8 mouse cellular contexts compared by ENCODE assay signal in the genomic region with DNA sequence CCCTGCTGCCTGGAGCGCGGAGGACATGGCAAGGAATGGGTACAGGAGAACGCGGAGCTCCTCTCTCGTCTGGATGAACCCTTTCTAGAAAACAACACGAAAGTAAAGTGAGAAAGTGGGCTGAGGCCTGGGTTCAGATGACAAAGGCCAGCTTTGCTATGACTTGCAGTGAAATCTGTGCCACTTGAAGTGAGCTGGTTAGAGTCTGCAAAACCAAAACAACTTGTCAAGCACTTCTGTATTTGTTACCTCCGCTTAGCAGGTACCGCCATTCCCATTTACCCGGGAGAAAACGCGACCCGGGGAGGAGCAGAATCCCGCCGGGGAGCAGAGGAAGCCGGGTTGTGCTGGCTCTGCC. TPM values are rescaled to one million over a fixed set of nuclear protein-coding genes. Genes with fewer than 3 reads are reported as not detected.
DNase-seq lines count a peak whose midpoint lies in the region; ATAC-seq and TF ChIP-seq lines count a peak whose summit lies in the region.

No protein-coding gene starts in this region.

- H3K4me2 ChIP-seq in embryonic facial prominence, embryonic 14.5 days (ENCODE audit: low read depth, low read length): peak overlapping the region; percentile 97
- H3K4me2 ChIP-seq in intestine, embryonic 15.5 days (replicated peaks): peak overlapping the region; percentile 99
- H3K4me2 ChIP-seq in neural tube, embryonic 11.5 days (ENCODE audit: low read depth): peak overlapping the region; percentile 96

- H3K27me3 ChIP-seq in embryonic facial prominence, embryonic 14.5 days (replicated peaks; ENCODE audit: control insufficient read depth, insufficient read depth, low read length): peaks cover 58% of the 10 kb centered on the region
- peaks cover 51% of the 10 kb centered on the region for H3K27me3 ChIP-seq in intestine, embryonic 15.5 days (replicated peaks)
- H3K27me3 ChIP-seq in neural tube, embryonic 11.5 days (ENCODE audit: control insufficient read depth, insufficient read depth, low read length): peaks cover 35% of the 10 kb centered on the region

- 6% methylated on average over 15 of the region's 15 CpGs for WGBS in embryonic facial prominence, embryonic 14.5 days
- 8% methylated on average over 15 of the region's 15 CpGs for WGBS in intestine, embryonic 15.5 days
- WGBS in neural tube, embryonic 11.5 days: 6% methylated on average over 15 of the region's 15 CpGs

- DNase-seq in layer of hippocampus, adult 2 months (ENCODE audit: low spot score in 2 of 2): no peak
- DNase-seq in layer of hippocampus, adult 11-12 months (ENCODE audit: low spot score): no peak
- no peak for DNase-seq in embryonic facial prominence, embryonic 14.5 days (ENCODE audit: low spot score)
- DNase-seq in neural tube, embryonic 11.5 days (ENCODE audit: low spot score): no peak
- no peak for DNase-seq in adrenal gland, adult 18-20 months (ENCODE audit: low spot score in 2 of 2)
- no peak for DNase-seq in ovary, postnatal 14 days (ENCODE audit: low spot score)
- DNase-seq in layer of hippocampus, adult 9-11 months: no peak

- H3K4me3 ChIP-seq in layer of hippocampus, adult 2 months: peak overlapping the region; percentile 65
- H3K4me3 ChIP-seq in embryonic facial prominence, embryonic 14.5 days (ENCODE audit: low read depth, low read length): peak overlapping the region; percentile 68
- H3K4me3 ChIP-seq in intestine, embryonic 15.5 days (replicated peaks): peak overlapping the region; percentile 63
- H3K4me3 ChIP-seq in neural tube, embryonic 11.5 days (ENCODE audit: low read depth, low read length): peak overlapping the region; percentile 69

- H3K9me3 ChIP-seq in embryonic facial prominence, embryonic 14.5 days (ENCODE audit: control insufficient read depth, low read length): no peaks in the 10 kb centered on the region
- no peaks in the 10 kb centered on the region for H3K9me3 ChIP-seq in intestine, embryonic 15.5 days
- H3K9me3 ChIP-seq in neural tube, embryonic 11.5 days (ENCODE audit: control insufficient read depth, low read length): no peaks in the 10 kb centered on the region

- H3K4me1 ChIP-seq in embryonic facial prominence, embryonic 14.5 days (ENCODE audit: control insufficient read depth, insufficient read depth, low read length): peaks cover 6% of the 10 kb centered on the region
- peaks cover 17% of the 10 kb centered on the region for H3K4me1 ChIP-seq in intestine, embryonic 15.5 days (replicated peaks)
- H3K4me1 ChIP-seq in neural tube, embryonic 11.5 days (ENCODE audit: control insufficient read depth, insufficient read depth, low read length): peaks cover 2% of the 10 kb centered on the region; the same call in 1 of the 2 replicates

- H3K36me3 ChIP-seq in embryonic facial prominence, embryonic 14.5 days (ENCODE audit: control insufficient read depth, insufficient read depth, low read length): no peaks in the 10 kb centered on the region
- H3K36me3 ChIP-seq in intestine, embryonic 15.5 days: no peaks in the 10 kb centered on the region
- H3K36me3 ChIP-seq in neural tube, embryonic 11.5 days (ENCODE audit: control insufficient read depth, insufficient read depth, low read length): no peaks in the 10 kb centered on the region

- peak overlapping the region; percentile 67 for H3K9ac ChIP-seq in embryonic facial prominence, embryonic 14.5 days (ENCODE audit: low read depth, low read length)
- peak overlapping the region; percentile 40 for H3K9ac ChIP-seq in intestine, embryonic 15.5 days
- peak overlapping the region; percentile 54 for H3K9ac ChIP-seq in neural tube, embryonic 11.5 days (ENCODE audit: low read length)

- H3K27ac ChIP-seq in layer of hippocampus, adult 2 months: no peak overlapping the region
- H3K27ac ChIP-seq in embryonic facial prominence, embryonic 14.5 days (replicated peaks; ENCODE audit: low read depth, low read length): peak overlapping the region; percentile 55; the same call in 1 of the 2 replicates
- no peak overlapping the region for H3K27ac ChIP-seq in intestine, embryonic 15.5 days
- H3K27ac ChIP-seq in neural tube, embryonic 11.5 days (ENCODE audit: low read depth, low read length): no peak overlapping the region

- no peak for TF ChIP-seq CTCF in layer of hippocampus, adult 2 months (conservative IDR thresholded peaks at IDR 0.05)

- ATAC-seq in embryonic facial prominence, embryonic 14.5 days (ENCODE audit: low read depth): no peak
- ATAC-seq in intestine, embryonic 15.5 days: no peak
- no peak; the same call in 1 of the 2 replicates for ATAC-seq in neural tube, embryonic 11.5 days (ENCODE audit: insufficient read depth, low FRiP score, low TSS enrichment)

RNA-seq across cellular contexts. Expression of a gene that starts 0.4 kb away (rescaled TPM):
- total RNA-seq in layer of hippocampus, adult 2 months (2021): 1 to 10 TPM in 1 of 2 experiments, under 1 TPM in 1; 0.64 to 2.5 TPM
- polyA plus RNA-seq in embryonic facial prominence, embryonic 14.5 days (2014; fragmentation: Nextera tagmentation; extraction: Ambion mirVana): 10.8 and 12.1 TPM in 2 replicates
- polyA plus RNA-seq in intestine, embryonic 15.5 days (2015; fragmentation: Nextera tagmentation; extraction: Ambion mirVana): 0.78 and 0.85 TPM in 2 replicates
- 2.4 and 6.4 TPM in 2 replicates for polyA plus RNA-seq in neural tube, embryonic 11.5 days (2014; fragmentation: Nextera tagmentation; extraction: Ambion mirVana)
- 1 to 10 TPM in 1 of 2 experiments, under 1 TPM in 1; 0.23 to 1.1 TPM for total RNA-seq in adrenal gland, adult 18-20 months (2021)
